Mouse (Mus musculus) midbrain, embryonic 16.5 days (tissue): ENCODE results near the gene Rnf39. TPM values are rescaled to one million over a fixed set of nuclear protein-coding genes. Genes with fewer than 3 reads are reported as not detected.

ENCODE experiments used
- ATAC-seq: fragments of 200-750 bp; cut with Nextera tagmentation; 2 replicates; pipeline ENCODE4 v1.8.0; 2017; ENCODE audit warnings: moderate TSS enrichment
- H3K27ac ChIP-seq: fragments of 300-500 bp; sonication (generic); 2 replicates; pipeline ENCODE4 v1.5.1; 2014; ENCODE audit warnings: mild to moderate bottlenecking, low read length, mixed read lengths
- H3K27me3 ChIP-seq: fragments of 300-500 bp; sonication (generic); 2 replicates; pipeline ENCODE4 v1.6.1; 2014; ENCODE audit warnings: low read depth, low read length, mixed read lengths; ENCODE audit not compliant: control insufficient read depth, insufficient read depth
- H3K36me3 ChIP-seq: fragments of 300-500 bp; sonication (generic); 2 replicates; pipeline ENCODE4 v1.6.1; 2014; ENCODE audit warnings: mild to moderate bottlenecking, low read length, moderate library complexity, mixed read lengths; ENCODE audit not compliant: control insufficient read depth, insufficient read depth
- H3K4me1 ChIP-seq: fragments of 300-500 bp; sonication (generic); 2 replicates; pipeline ENCODE4 v1.6.1; 2014; ENCODE audit warnings: mild to moderate bottlenecking, low read length, mixed read lengths; ENCODE audit not compliant: control insufficient read depth, insufficient read depth
- H3K4me2 ChIP-seq: fragments of 300-500 bp; sonication (generic); 2 replicates; pipeline ENCODE4 v1.6.1; 2014; ENCODE audit warnings: mild to moderate bottlenecking, low read length, mixed read lengths
- H3K4me3 ChIP-seq: fragments of 300-500 bp; sonication (generic); 2 replicates; pipeline ENCODE4 v1.5.1; 2014; ENCODE audit warnings: low read depth, mild to moderate bottlenecking, low read length, moderate library complexity, mixed read lengths
- H3K9ac ChIP-seq: fragments of 300-500 bp; sonication (generic); 2 replicates; pipeline ENCODE4 v1.6.1; 2014; ENCODE audit warnings: low read depth, low read length, mixed read lengths
- H3K9me3 ChIP-seq: fragments of 300-500 bp; sonication (generic); replicated peaks from 2 replicates; pipeline ENCODE4 v1.6.1; 2014; ENCODE audit warnings: mild to moderate bottlenecking, low read length, mixed read lengths; ENCODE audit not compliant: control insufficient read depth, poor library complexity, severe bottlenecking
- WGBS: fragments of 180-500 bp; shearing (Covaris S2); extraction: QIAGEN DNeasy Blood & Tissue Kit; methylation state at CpG from one replicate; pipeline ENCODE4 v1.1.7; 2014; 5-methylcytosine and 5-hydroxymethylcytosine counted together
- polyA plus RNA-seq: library from polyadenylated mRNA; unstranded; fragments of >200 nt; fragmentation: Nextera tagmentation; extraction: Ambion mirVana; gene quantifications from 2 replicates; pipeline ENCODE4 v1.2.1, GENCODE M21; 2015

Rnf39 gene
- polyA plus RNA-seq, 1 experiment from 2014 or later: 2.0 TPM

DNA sequence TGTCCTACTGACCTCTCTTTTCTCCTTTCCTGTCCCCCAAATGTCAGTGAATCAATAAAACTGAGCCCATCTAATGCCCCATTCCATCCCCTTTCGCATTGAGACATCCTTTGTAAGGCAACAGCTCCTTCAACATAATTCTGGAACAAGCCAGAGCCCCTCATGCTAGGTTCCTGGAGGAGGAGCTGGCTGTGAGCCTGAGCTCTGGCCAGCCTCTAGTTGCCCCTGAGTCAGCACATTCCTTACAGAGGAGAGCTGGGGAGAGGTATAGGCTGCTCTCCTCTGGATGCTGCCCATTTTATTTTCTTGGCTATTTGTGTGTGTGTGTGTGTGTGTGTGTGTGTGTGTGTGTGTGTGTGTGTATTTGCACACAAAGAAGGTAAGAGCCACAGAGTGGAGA is 34.5 kb upstream of the Rnf39 start:
- Histone ChIP-seq H3K4me2 (no peak overlapping the region), H3K9me3 (no peaks in the 10 kb centered on the region), H3K4me1 (no peaks in the 10 kb centered on the region), H3K9ac (no peak overlapping the region), H3K27ac (no peak overlapping the region), H3K4me3 (no peak overlapping the region), H3K27me3 (no peaks in the 10 kb centered on the region), H3K36me3 (no peaks in the 10 kb centered on the region)
- no peak for ATAC-seq
- WGBS: 68% methylated on average over 1 of the region's 1 CpGs

- no peak for ATAC-seq
- Histone ChIP-seq H3K4me2 (no peak overlapping the region), H3K4me1 (no peaks in the 10 kb centered on the region), H3K36me3 (no peaks in the 10 kb centered on the region), H3K27me3 (no peaks in the 10 kb centered on the region), H3K27ac (no peak overlapping the region), H3K9me3 (no peaks in the 10 kb centered on the region), H3K4me3 (no peak overlapping the region), H3K9ac (no peak overlapping the region)
- 57% methylated on average over 4 of the region's 4 CpGs for WGBS
Measured at GRCm38 (mm10) chr17:36909802-36910201, 32.9 kb upstream of the Rnf39 start.

DNA sequence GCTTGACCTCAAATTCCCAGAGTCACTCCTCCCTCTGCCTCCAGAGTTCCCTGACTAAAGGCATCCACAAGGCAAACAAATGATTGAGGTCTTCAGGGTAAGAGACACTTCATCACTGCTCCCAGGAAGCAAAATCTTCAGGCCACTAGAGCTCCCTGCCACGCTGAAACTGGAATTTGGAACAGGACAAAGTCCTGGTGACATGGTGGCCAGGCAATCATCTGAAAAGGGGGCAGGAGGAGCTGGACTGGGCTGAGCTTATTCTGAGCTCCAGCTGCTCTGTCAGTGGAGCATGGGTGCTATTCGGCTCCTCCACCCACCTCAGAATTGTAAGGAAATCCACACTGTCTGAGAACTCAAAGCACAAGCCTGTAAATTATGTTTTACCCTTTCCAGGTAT is 30.7 kb upstream of the Rnf39 start:
- no peaks in the 10 kb centered on the region for H3K9me3 ChIP-seq
- H3K36me3 ChIP-seq: no peaks in the 10 kb centered on the region
- WGBS: 65% methylated on average over 2 of the region's 2 CpGs
- no peaks in the 10 kb centered on the region for H3K27me3 ChIP-seq
- H3K27ac ChIP-seq: no peak overlapping the region
- no peak overlapping the region for H3K9ac ChIP-seq
- no peak overlapping the region for H3K4me2 ChIP-seq
- H3K4me1 ChIP-seq: no peaks in the 10 kb centered on the region
- H3K4me3 ChIP-seq: no peak overlapping the region
- no peak for ATAC-seq

DNA sequence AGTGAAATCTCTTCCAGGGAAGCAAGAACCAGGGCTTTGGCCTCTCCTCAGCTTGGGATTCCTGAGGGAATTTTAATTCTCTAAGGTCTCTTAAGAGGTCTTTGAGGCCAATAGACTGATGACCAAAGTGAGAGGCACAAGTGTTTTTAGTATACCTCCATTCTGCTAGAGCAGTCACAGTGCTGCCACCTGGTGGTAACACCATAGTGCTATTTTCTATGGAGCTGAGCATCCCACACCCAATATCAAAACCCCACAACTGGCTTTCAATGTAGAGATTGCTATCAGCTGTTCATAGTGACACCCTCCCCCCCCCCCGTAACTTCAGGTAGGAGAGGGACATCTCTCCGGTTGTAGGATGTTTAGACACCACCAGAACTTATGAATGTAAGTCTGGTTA is 28.6 kb upstream of the Rnf39 start:
- WGBS: 12% methylated on average over 2 of the region's 2 CpGs
- Histone ChIP-seq H3K36me3 (no peaks in the 10 kb centered on the region), H3K9ac (no peak overlapping the region), H3K27ac (no peak overlapping the region), H3K4me2 (no peak overlapping the region), H3K27me3 (no peaks in the 10 kb centered on the region), H3K4me1 (no peaks in the 10 kb centered on the region), H3K4me3 (no peak overlapping the region), H3K9me3 (no peaks in the 10 kb centered on the region)
- ATAC-seq: no peak

DNA sequence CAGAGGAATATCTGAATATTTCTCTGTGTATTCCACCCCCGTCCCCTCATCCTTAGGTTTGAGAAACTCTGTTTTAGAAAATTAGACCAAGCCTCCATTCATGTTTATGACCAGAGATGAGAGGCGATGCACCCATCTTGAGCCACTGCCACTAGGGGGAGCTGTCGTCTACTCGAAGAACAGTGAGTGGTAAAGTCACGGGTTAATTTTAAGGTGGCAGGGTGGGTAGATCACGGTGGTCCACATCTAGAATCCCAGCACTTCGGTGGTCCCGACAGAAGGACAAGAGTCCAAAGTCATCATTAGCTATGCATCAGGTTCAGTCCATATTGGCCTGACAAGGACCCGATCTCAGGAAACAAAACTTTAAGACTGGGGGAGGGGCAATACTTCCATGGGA is 27.6 kb upstream of the Rnf39 start:
- no peaks in the 10 kb centered on the region for H3K9me3 ChIP-seq
- no peak overlapping the region for H3K4me2 ChIP-seq
- H3K4me3 ChIP-seq: no peak overlapping the region
- WGBS: 15% methylated on average over 9 of the region's 9 CpGs
- ATAC-seq: no peak
- no peak overlapping the region for H3K27ac ChIP-seq
- H3K9ac ChIP-seq: no peak overlapping the region
- no peaks in the 10 kb centered on the region for H3K4me1 ChIP-seq
- H3K27me3 ChIP-seq: no peaks in the 10 kb centered on the region
- H3K36me3 ChIP-seq: no peaks in the 10 kb centered on the region

DNA sequence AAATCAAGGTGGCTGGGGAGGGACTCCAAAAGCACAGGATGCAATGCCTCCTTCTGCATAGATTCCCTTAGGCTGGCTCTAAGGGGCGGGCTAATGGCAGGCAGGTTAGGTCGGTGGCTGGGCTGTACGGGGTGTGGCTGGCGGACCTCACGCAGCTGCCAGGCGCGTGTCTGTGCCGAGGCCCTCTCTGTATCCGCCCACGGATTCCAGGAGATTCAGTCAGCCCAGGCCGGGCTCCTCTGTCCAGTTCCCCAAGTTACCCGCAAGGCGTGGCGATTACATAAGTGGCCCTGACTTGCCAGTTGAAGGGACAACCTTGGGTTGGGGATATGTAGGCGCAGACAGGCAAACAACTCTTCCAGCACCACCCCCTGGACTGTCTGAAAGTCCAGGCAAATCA is 22.5 kb upstream of the Rnf39 start:
- H3K4me3 ChIP-seq: no peak overlapping the region
- no peak for ATAC-seq
- H3K9ac ChIP-seq: no peak overlapping the region
- H3K9me3 ChIP-seq: no peaks in the 10 kb centered on the region
- no peaks in the 10 kb centered on the region for H3K36me3 ChIP-seq
- WGBS: 54% methylated on average over 15 of the region's 15 CpGs
- no peak overlapping the region for H3K27ac ChIP-seq
- H3K4me2 ChIP-seq: no peak overlapping the region
- H3K27me3 ChIP-seq: no peaks in the 10 kb centered on the region
- H3K4me1 ChIP-seq: no peaks in the 10 kb centered on the region

DNA sequence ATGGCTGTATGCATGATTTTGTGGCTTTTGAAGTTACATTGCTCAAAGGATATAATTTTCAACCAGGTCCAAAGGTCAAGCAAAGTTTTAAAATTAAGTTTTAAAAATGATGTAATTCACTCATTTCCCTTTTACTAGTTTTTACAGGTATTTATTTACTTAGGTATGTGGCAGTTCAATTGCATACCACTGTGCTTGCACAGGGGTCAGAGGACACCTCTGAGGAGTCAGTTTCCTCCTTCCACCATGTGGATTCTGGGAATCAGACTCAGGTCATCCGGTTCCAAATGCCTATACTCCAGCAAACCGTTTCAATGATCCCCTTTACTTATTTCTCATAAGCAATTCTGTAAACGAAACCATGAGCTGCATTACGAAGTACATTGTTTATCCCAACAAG is 20.0 kb upstream of the Rnf39 start:
- Histone ChIP-seq H3K4me3 (no peak overlapping the region), H3K27me3 (no peaks in the 10 kb centered on the region), H3K27ac (no peak overlapping the region), H3K9me3 (no peaks in the 10 kb centered on the region), H3K4me1 (no peaks in the 10 kb centered on the region), H3K9ac (no peak overlapping the region), H3K36me3 (no peaks in the 10 kb centered on the region), H3K4me2 (no peak overlapping the region)
- no peak for ATAC-seq
- 88% methylated on average over 4 of the region's 4 CpGs for WGBS

GRCm38 (mm10) chr17:36923491-36923890 is 19.2 kb upstream of the Rnf39 start:
- 73% methylated on average over 4 of the region's 4 CpGs for WGBS

GRCm38 (mm10) chr17:36927496-36928120 is 15.1 kb upstream of the Rnf39 start:
- WGBS: 74% methylated on average over 10 of the region's 10 CpGs

More at GRCm38 (mm10) chr17:36923491-36923890, 19.2 kb upstream of the Rnf39 start:
- Histone ChIP-seq H3K36me3 (no peaks in the 10 kb centered on the region), H3K27me3 (no peaks in the 10 kb centered on the region), H3K27ac (no peak overlapping the region), H3K4me3 (no peak overlapping the region), H3K9me3 (no peaks in the 10 kb centered on the region), H3K9ac (no peak overlapping the region), H3K4me2 (no peak overlapping the region), H3K4me1 (no peaks in the 10 kb centered on the region)
- no peak for ATAC-seq

More at GRCm38 (mm10) chr17:36927496-36928120, 15.1 kb upstream of the Rnf39 start:
- H3K4me2 ChIP-seq: no peak overlapping the region
- H3K36me3 ChIP-seq: no peaks in the 10 kb centered on the region
- H3K4me3 ChIP-seq: no peak overlapping the region
- no peaks in the 10 kb centered on the region for H3K4me1 ChIP-seq
- H3K9ac ChIP-seq: no peak overlapping the region
- no peak overlapping the region for H3K27ac ChIP-seq
- H3K27me3 ChIP-seq: no peaks in the 10 kb centered on the region
- no peaks in the 10 kb centered on the region for H3K9me3 ChIP-seq
- ATAC-seq: no peak
